Mouse (Mus musculus): Measurements from ENCODE around the gene Chst4.

GRCm38 (mm10) chr8:110034331-110034730 is 5.2 kb downstream of the Chst4 start:
- no peak for TF ChIP-seq CTCF (conservative IDR thresholded peaks at IDR 0.05; ENCODE audit: low read length)
- TF ChIP-seq POU5F1 (IDR thresholded peaks at IDR 0.05; ENCODE audit: borderline replicate concordance, low read length) = no peak
- no peak for TF ChIP-seq NANOG (IDR thresholded peaks at IDR 0.05; ENCODE audit: borderline replicate concordance, low read length)

All from E14TG2a.4 (cell line).